Mouse (Mus musculus): ENCODE measurements around the gene Tulp2. TPM values are rescaled to one million over a fixed set of nuclear protein-coding genes. Genes with fewer than 3 reads are reported as not detected.
"Not testable (repeated sequence)": the region's sequence is repeated elsewhere in the genome, so short reads cannot be mapped to it uniquely, and the experiment has no call there.

The Tulp2 gene
- polyA plus RNA-seq, 1 experiment from 2014 or later, result 0.23 TPM

DNA sequence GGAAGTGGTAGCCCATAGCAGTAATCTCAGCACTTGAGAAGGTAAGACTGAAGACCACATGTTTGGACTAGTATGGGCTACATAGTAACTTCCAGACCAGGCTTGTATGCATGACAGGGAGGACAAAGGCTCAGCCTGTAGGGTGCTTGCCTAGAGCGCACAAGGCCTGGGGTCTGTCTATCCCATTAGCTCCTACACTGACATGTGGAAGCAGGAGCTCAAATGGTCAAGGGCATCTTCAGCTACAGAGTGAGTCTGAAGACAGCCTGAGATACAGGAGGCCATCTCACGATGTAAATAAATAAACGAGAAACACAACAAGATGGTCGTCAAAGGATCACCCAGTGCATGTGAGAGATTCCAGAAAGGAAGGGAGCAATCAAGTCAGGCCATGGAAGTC is 19.4 kb upstream of the Tulp2 start:
- WGBS, result 94% methylated on average over 4 of the region's 4 CpGs

DNA sequence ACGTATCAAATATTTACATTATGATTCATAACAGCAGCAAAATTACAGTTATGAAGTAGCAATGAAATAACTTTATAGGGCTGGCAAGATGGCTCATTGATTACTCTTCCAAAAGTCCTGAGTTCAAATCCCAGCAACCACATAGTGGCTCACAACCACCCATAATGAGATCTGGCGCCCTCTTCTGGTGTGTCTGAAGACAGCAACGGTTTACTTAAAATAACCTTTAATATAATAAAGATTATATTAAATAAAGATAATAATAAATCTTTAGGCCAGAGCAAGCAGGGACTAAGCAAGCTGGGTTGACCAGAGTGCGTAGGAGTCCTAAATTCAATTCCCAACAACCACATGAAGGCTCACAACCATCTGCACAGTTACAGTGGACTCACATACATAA is 18.8 kb upstream of the Tulp2 start:
- H3K27ac ChIP-seq; H3K9me3 ChIP-seq; H3K4me2 ChIP-seq; H3K27me3 ChIP-seq (replicated peaks); H3K9ac ChIP-seq; H3K4me3 ChIP-seq; ATAC-seq (replicated peaks): not testable (repeated sequence)
- Histone ChIP-seq H3K36me3 (replicated peaks) (peaks cover 15% of the 10 kb centered on the region), H3K4me1 (peaks cover 41% of the 10 kb centered on the region)
- WGBS, result 86% methylated on average over 4 of the region's 4 CpGs

More for the DNA sequence above, 19.4 kb upstream of the Tulp2 start:
- no peak for ATAC-seq (replicated peaks)
- H3K4me2 ChIP-seq, result no peak overlapping the region
- H3K9ac ChIP-seq, result no peak overlapping the region
- H3K4me3 ChIP-seq, result no peak overlapping the region
- H3K4me1 ChIP-seq, result peaks cover 45% of the 10 kb centered on the region
- peaks cover 15% of the 10 kb centered on the region for H3K36me3 ChIP-seq (replicated peaks)
- H3K9me3 ChIP-seq, result no peaks in the 10 kb centered on the region
- no peak overlapping the region for H3K27ac ChIP-seq
- H3K27me3 ChIP-seq (replicated peaks), result no peaks in the 10 kb centered on the region

DNA sequence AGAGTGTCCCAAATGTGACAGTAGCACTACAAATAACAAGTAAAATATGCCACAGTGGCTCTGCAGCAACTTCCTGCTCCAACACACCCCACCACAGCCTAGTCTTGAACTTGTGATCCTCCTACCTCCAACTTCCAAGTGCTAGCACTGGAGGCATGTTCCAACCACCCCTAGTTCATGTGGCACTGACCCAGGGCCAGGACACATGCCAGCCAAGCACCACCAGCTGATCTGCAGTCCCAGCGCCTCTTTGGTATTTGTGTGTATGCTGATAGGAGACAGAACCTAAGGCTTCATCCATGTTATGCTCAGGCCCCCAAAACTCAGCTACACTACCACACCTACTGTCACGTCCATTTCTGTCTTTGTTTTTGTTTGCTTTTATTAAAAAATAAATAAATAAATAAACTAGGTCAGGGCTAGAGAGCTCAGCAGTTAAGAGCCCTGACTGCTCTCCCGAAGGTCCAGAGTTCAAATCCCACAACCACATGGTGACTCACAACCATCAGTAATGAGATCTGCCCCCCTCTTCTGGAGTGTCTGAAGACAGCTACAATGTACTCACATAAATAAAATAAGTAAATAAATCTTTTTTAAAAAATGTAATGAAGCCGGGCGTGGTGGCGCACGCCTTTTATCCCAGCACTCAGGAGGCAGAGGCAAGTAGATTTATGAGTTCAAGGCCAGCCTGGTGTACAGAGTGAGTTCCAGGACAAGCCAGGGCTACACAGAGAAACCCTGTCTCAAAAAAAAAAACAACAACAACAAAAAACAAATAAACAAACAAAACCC is 17.5 kb upstream of the Tulp2 start:
- H3K27ac ChIP-seq, result no peak overlapping the region
- no peak overlapping the region for H3K4me3 ChIP-seq
- H3K36me3 ChIP-seq (replicated peaks), result peaks cover 15% of the 10 kb centered on the region
- no peaks in the 10 kb centered on the region for H3K27me3 ChIP-seq (replicated peaks)
- no peak overlapping the region for H3K4me2 ChIP-seq
- H3K4me1 ChIP-seq, result peaks cover 35% of the 10 kb centered on the region
- no peak overlapping the region for H3K9ac ChIP-seq
- ATAC-seq (replicated peaks), result no peak
- no peaks in the 10 kb centered on the region for H3K9me3 ChIP-seq
- 97% methylated on average over 7 of the region's 7 CpGs for WGBS

- Histone ChIP-seq H3K27ac (no peak overlapping the region), H3K4me1 (peaks cover 33% of the 10 kb centered on the region), H3K9me3 (no peaks in the 10 kb centered on the region), H3K36me3 (replicated peaks) (peaks cover 15% of the 10 kb centered on the region), H3K9ac (no peak overlapping the region), H3K4me3 (no peak overlapping the region), H3K4me2 (peak overlapping the region; percentile 83; the same call in 1 of the 2 replicates), H3K27me3 (replicated peaks) (no peaks in the 10 kb centered on the region)
- WGBS, result 95% methylated on average over 12 of the region's 12 CpGs
- no peak for ATAC-seq (replicated peaks)
Measured at GRCm38 (mm10) chr7:45465112-45465511, 16.6 kb upstream of the Tulp2 start.

GRCm38 (mm10) chr7:45465549-45465948 is 16.1 kb upstream of the Tulp2 start:
- WGBS, result 79% methylated on average over 9 of the region's 9 CpGs
- no peak overlapping the region for H3K27ac ChIP-seq
- no peaks in the 10 kb centered on the region for H3K9me3 ChIP-seq
- peaks cover 15% of the 10 kb centered on the region for H3K36me3 ChIP-seq (replicated peaks)
- peak overlapping the region; percentile 84 for H3K9ac ChIP-seq
- peak overlapping the region; percentile 83 for H3K4me2 ChIP-seq
- ATAC-seq (replicated peaks), result no peak
- peak overlapping the region; percentile 76 for H3K4me3 ChIP-seq
- no peaks in the 10 kb centered on the region for H3K27me3 ChIP-seq (replicated peaks)
- peaks cover 28% of the 10 kb centered on the region for H3K4me1 ChIP-seq

- Histone ChIP-seq H3K9ac (peak within 1 kb of the TSS; percentile 84), H3K27ac (peak within 1 kb of the TSS; percentile 79), H3K36me3 (replicated peaks) (peaks cover 15% of the 10 kb centered on the region), H3K4me2 (peak within 1 kb of the TSS; percentile 83), H3K4me1 (peaks cover 23% of the 10 kb centered on the region), H3K4me3 (peak within 1 kb of the TSS; percentile 76), H3K27me3 (replicated peaks) (no peaks in the 10 kb centered on the region), H3K9me3 (no peaks in the 10 kb centered on the region)
- ATAC-seq (replicated peaks), result peak; percentile 70
- WGBS, result under 1% methylated on average over 58 of the region's 58 CpGs
Measured at GRCm38 (mm10) chr7:45466283-45467089, 15.2 kb upstream of the Tulp2 start, which contains the start of gene Bax. Bax (minus strand) TSS chr7:45466898.

GRCm38 (mm10) chr7:45467090-45467670 is 14.5 kb upstream of the Tulp2 start:
- 37% methylated on average over 7 of the region's 7 CpGs for WGBS
- no peaks in the 10 kb centered on the region for H3K27me3 ChIP-seq (replicated peaks)
- H3K4me1 ChIP-seq, result peaks cover 23% of the 10 kb centered on the region
- peak overlapping the region; percentile 84 for H3K9ac ChIP-seq
- no peaks in the 10 kb centered on the region for H3K9me3 ChIP-seq
- H3K4me3 ChIP-seq, result peak overlapping the region; percentile 76
- H3K4me2 ChIP-seq, result peak overlapping the region; percentile 83
- peak overlapping the region; percentile 60 for H3K27ac ChIP-seq
- H3K36me3 ChIP-seq (replicated peaks), result peaks cover 15% of the 10 kb centered on the region
- ATAC-seq (replicated peaks), result no peak; the same call in 1 of the 2 replicates

GRCm38 (mm10) chr7:45470869-45471268 is 10.8 kb upstream of the Tulp2 start:
- WGBS, result 9% methylated on average over 3 of the region's 3 CpGs
- no peak overlapping the region for H3K4me2 ChIP-seq
- peaks cover 9% of the 10 kb centered on the region for H3K4me1 ChIP-seq

DNA sequence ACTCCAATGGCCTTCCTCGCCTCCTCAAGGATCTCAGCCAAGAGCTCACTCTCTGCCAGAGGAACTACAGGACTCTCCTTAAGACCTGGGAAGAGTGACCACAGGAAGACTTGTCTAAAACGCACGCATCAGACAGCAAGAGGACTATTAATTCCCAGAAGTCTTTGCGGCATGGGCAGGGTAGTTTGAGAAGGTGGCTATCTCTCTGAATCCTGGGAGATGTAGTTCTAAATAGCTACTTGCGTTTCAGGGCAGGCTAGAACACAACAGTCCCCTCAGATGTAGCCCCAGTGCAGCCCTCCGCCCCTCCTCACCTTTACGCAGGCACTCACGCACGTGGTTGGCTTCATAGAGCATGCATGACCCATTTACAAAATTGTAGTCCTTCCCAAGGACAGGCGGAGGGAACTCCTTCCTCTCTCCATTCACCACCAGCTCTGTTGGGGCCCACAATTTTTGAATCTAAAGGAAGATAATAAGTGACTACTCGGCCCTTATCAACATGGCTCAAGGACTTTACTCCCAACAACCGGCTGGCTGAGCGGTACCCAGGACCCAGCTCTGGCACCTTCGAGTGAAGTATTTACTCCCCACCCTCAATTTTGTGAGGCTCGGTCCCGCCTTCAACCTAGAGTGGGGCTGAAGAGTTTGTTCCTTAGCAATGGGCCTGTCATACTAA is 6.2 kb upstream of the Tulp2 start:
- WGBS, result 76% methylated on average over 16 of the region's 16 CpGs
- no peak overlapping the region for H3K9ac ChIP-seq
- no peak for ATAC-seq (replicated peaks)
- H3K9me3 ChIP-seq, result no peaks in the 10 kb centered on the region
- no peak overlapping the region for H3K4me3 ChIP-seq
- no peaks in the 10 kb centered on the region for H3K27me3 ChIP-seq (replicated peaks)
- H3K27ac ChIP-seq, result no peak overlapping the region
- H3K36me3 ChIP-seq (replicated peaks), result no peaks in the 10 kb centered on the region
- no peaks in the 10 kb centered on the region for H3K4me1 ChIP-seq
- peak overlapping the region; percentile 21; the same call in 1 of the 2 replicates for H3K4me2 ChIP-seq

More at GRCm38 (mm10) chr7:45470869-45471268, 10.8 kb upstream of the Tulp2 start:
- Histone ChIP-seq H3K27me3 (replicated peaks) (no peaks in the 10 kb centered on the region), H3K9me3 (no peaks in the 10 kb centered on the region), H3K36me3 (replicated peaks) (no peaks in the 10 kb centered on the region), H3K4me3 (no peak overlapping the region), H3K9ac (no peak overlapping the region), H3K27ac (no peak overlapping the region)
- ATAC-seq (replicated peaks), result no peak

DNA sequence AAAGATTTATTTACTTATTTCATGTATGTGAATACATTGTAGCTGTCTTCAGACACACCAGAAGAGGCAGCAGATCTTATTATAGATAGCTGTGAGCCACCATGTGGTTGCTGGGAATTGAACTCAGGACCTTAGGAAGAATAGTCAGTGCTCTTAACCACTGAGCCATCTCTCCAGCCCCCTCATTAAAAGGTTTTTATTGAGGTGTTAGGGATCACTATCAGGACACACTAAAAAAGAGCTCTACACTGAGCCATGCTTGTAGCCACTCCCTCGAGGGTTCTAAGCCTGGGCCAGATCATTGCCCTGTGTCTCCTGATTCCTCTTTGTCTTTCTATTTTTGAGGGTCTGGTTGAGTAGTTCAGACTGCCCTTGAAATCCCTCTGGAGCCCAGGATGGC is 5.2 kb upstream of the Tulp2 start:
- ATAC-seq (replicated peaks), result no peak
- H3K4me1 ChIP-seq, result no peaks in the 10 kb centered on the region
- H3K27ac ChIP-seq, result no peak overlapping the region
- H3K9ac ChIP-seq, result no peak overlapping the region
- H3K36me3 ChIP-seq (replicated peaks), result no peaks in the 10 kb centered on the region
- no peaks in the 10 kb centered on the region for H3K9me3 ChIP-seq
- H3K27me3 ChIP-seq (replicated peaks), result no peaks in the 10 kb centered on the region
- no peak overlapping the region for H3K4me3 ChIP-seq
- H3K4me2 ChIP-seq, result no peak overlapping the region
- WGBS, result 65% methylated on average over 1 of the region's 1 CpGs

DNA sequence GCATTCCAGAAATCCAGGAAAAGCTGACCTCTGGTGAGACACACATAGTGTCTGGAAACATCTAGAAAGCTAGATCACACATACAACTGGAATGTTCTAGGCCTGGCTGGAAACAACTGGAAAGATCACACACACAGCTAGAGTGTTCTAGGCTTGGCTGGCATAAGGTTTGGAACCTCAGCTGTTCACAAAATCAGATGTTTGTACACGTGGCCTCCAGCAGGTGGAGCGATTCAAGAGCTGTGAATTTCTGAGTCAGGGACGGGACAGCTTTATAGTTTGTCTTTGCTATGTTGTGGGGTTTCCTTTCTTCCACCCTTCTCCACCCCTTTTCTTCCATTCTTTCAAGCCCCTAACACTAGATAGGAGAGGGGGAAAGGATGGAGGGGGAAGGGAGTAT is 4.7 kb upstream of the Tulp2 start:
- no peaks in the 10 kb centered on the region for H3K4me1 ChIP-seq
- WGBS, result 4% methylated on average over 3 of the region's 3 CpGs
- H3K9me3 ChIP-seq, result no peaks in the 10 kb centered on the region
- H3K27me3 ChIP-seq (replicated peaks), result no peaks in the 10 kb centered on the region
- no peaks in the 10 kb centered on the region for H3K36me3 ChIP-seq (replicated peaks)
- H3K9ac ChIP-seq, result no peak overlapping the region
- no peak overlapping the region for H3K4me3 ChIP-seq
- H3K4me2 ChIP-seq, result no peak overlapping the region
- no peak overlapping the region for H3K27ac ChIP-seq
- ATAC-seq (replicated peaks), result no peak

DNA sequence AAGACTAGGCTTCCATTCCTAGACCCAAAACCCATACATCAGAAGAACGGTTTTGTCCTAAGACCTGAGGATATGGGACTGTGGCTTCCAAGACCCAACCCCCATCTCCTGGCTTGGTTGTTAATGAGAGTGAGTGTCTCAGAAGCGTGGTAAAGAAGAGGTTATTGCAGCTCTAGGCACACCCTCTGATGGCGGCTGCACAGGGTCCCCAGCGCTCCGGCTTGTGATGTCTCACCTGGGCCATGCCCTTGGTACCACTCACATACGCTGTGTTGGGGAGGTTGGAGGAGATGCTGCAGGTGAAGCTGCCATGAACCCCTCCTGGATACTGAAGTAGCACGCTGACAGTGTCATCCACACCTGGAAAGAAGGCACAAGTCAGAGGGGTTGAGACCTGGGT is 2.9 kb upstream of the Tulp2 start:
- no peak overlapping the region for H3K9ac ChIP-seq
- H3K4me3 ChIP-seq, result no peak overlapping the region
- 94% methylated on average over 7 of the region's 7 CpGs for WGBS
- ATAC-seq (replicated peaks), result no peak
- no peak overlapping the region for H3K27ac ChIP-seq
- H3K4me2 ChIP-seq, result no peak overlapping the region
- no peaks in the 10 kb centered on the region for H3K36me3 ChIP-seq (replicated peaks)
- H3K9me3 ChIP-seq, result no peaks in the 10 kb centered on the region
- no peaks in the 10 kb centered on the region for H3K27me3 ChIP-seq (replicated peaks)
- H3K4me1 ChIP-seq, result no peaks in the 10 kb centered on the region

Data from midbrain, embryonic 15.5 days (tissue).